ENCODE assay signal across 14 mouse cellular contexts in the genomic region with DNA sequence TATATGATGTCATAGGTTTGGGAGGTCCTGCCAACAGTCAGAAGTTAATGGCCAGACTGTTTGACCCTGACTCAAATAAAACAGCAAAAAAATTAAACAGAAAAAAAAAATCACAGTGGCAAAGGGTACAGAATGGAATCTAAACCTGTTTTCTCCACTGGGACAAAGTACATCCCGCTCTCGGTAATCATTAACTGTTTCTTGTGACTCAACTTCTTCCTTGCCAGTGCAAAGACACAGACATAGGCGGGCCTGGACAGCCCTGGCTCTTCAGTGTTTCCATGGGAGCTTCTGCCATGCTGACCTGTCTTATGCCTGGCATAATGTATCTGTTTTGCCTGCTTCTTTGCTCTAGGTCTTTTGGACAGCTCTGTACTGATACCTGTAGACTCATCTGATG. TPM values are rescaled to one million over a fixed set of nuclear protein-coding genes. Genes with fewer than 3 reads are reported as not detected.
DNase-seq lines count a peak whose midpoint lies in the region; ATAC-seq lines count a peak whose summit lies in the region.
"Had no signal": no experiment of that assay in that cellular context is flagged by ENCODE, and none has a peak within 500 bp of the region (broad histone marks: within the 10 kb centered on the region; RNA-seq: fewer than 3 reads in every experiment).

No protein-coding gene starts in this region.

- WGBS in midbrain, embryonic 11.5 days = 90% methylated on average over 3 of the region's 3 CpGs
- 94% methylated on average over 3 of the region's 3 CpGs for WGBS in midbrain, embryonic 10.5 days
- WGBS in kidney, embryonic 15.5 days = 83% methylated on average over 3 of the region's 3 CpGs
- whole genome bisulfite sequencing in large intestine, adult 2 months = 27% methylated on average over 3 of the region's 3 CpGs

- no peaks in the 10 kb centered on the region for H3K9me3 ChIP-seq in midbrain, embryonic 11.5 days (ENCODE audit: control insufficient read depth, low read length)
- no peaks in the 10 kb centered on the region for H3K9me3 ChIP-seq in midbrain, embryonic 10.5 days (replicated peaks)
- H3K9me3 ChIP-seq in kidney, embryonic 15.5 days (replicated peaks) = no peaks in the 10 kb centered on the region
- H3K9me3 ChIP-seq: hindbrain, embryonic 13.5 days; megakaryocyte, embryonic 14.5 days had no signal

- H3K9ac ChIP-seq in midbrain, embryonic 11.5 days (ENCODE audit: low read length) = no peak overlapping the region
- no peak overlapping the region for H3K9ac ChIP-seq in kidney, embryonic 15.5 days
- H3K9ac ChIP-seq: hindbrain, embryonic 13.5 days; liver, embryonic 14.5 days had no signal

- H3K36me3 ChIP-seq in midbrain, embryonic 11.5 days (ENCODE audit: control insufficient read depth, insufficient read depth, low read length) = no peaks in the 10 kb centered on the region
- H3K36me3 ChIP-seq in midbrain, embryonic 10.5 days = no peaks in the 10 kb centered on the region
- H3K36me3 ChIP-seq in kidney, embryonic 15.5 days = no peaks in the 10 kb centered on the region
- H3K36me3 ChIP-seq: hindbrain, embryonic 13.5 days had no signal

- no peak overlapping the region for H3K4me3 ChIP-seq in midbrain, embryonic 11.5 days (ENCODE audit: low read depth, low read length)
- no peak overlapping the region for H3K4me3 ChIP-seq in midbrain, embryonic 10.5 days
- H3K4me3 ChIP-seq in kidney, embryonic 15.5 days (replicated peaks) = no peak overlapping the region
- H3K4me3 ChIP-seq: hindbrain, embryonic 13.5 days; megakaryocyte, embryonic 14.5 days had no signal

- no peak for ATAC-seq in midbrain, embryonic 11.5 days (ENCODE audit: low FRiP score)
- ATAC-seq in kidney, embryonic 15.5 days (replicated peaks; ENCODE audit: low FRiP score) = no peak

- H3K4me2 ChIP-seq in midbrain, embryonic 11.5 days = no peak overlapping the region
- H3K4me2 ChIP-seq in kidney, embryonic 15.5 days = no peak overlapping the region
- H3K4me2 ChIP-seq: hindbrain, embryonic 13.5 days had no signal

- DNase-seq in midbrain, embryonic 11.5 days (ENCODE audit: low spot score, missing footprints) = peak; percentile 57
- DNase-seq in midbrain, embryonic 10.5 days (ENCODE audit: low spot score) = no peak
- peak; percentile 88 for DNase-seq in large intestine, adult 2 months (ENCODE audit: low read depth, low spot score)
- DNase-seq in layer of hippocampus, adult 8-10 months (ENCODE audit: low spot score in 2 of 2) = no peak
- DNase-seq in Muller cell, postnatal 12 days (ENCODE audit: inconsistent ontology term) = no peak
- DNase-seq in T-cell, adult 2 months (ENCODE audit: low spot score) = no peak
- DNase-seq: cerebellum, postnatal 14 days; gastrocnemius, postnatal 14 days; left cerebral cortex, postnatal 4 days; lung, postnatal 14 days had no signal

- H3K27ac ChIP-seq in midbrain, embryonic 11.5 days (ENCODE audit: low read depth, low read length) = no peak overlapping the region
- no peak overlapping the region for H3K27ac ChIP-seq in midbrain, embryonic 10.5 days (replicated peaks)
- H3K27ac ChIP-seq in kidney, embryonic 15.5 days = 0 out of 2 replicates have a peak overlapping the region, but pooled peaks have one; percentile 51
- H3K27ac ChIP-seq: hindbrain, embryonic 13.5 days; liver, embryonic 14.5 days had no signal

- peaks cover 10% of the 10 kb centered on the region for H3K4me1 ChIP-seq in midbrain, embryonic 11.5 days (ENCODE audit: control insufficient read depth, insufficient read depth, low read length)
- H3K4me1 ChIP-seq in midbrain, embryonic 10.5 days = peaks cover 24% of the 10 kb centered on the region
- peaks cover 30% of the 10 kb centered on the region for H3K4me1 ChIP-seq in kidney, embryonic 15.5 days

- H3K27me3 ChIP-seq in midbrain, embryonic 11.5 days (ENCODE audit: control insufficient read depth, insufficient read depth, low read length) = no peaks in the 10 kb centered on the region
- H3K27me3 ChIP-seq in midbrain, embryonic 10.5 days (ENCODE audit: low read depth, poor library complexity, severe bottlenecking) = no peaks in the 10 kb centered on the region
- no peaks in the 10 kb centered on the region for H3K27me3 ChIP-seq in kidney, embryonic 15.5 days
- H3K27me3 ChIP-seq: hindbrain, embryonic 13.5 days; megakaryocyte, embryonic 14.5 days had no signal

RNA-seq across cellular contexts. Expression of a gene that starts 4.1 kb away (rescaled TPM):
- 217 and 224 TPM in 2 replicates for polyA plus RNA-seq in midbrain, embryonic 11.5 days (2014; fragmentation: Nextera tagmentation; extraction: Ambion mirVana)
- polyA plus RNA-seq in midbrain, embryonic 10.5 days (2016; fragmentation: Nextera tagmentation; extraction: Ambion mirVana) = 229 and 231 TPM in 2 replicates
- 402 and 413 TPM in 2 replicates for polyA plus RNA-seq in kidney, embryonic 15.5 days (2015; fragmentation: Nextera tagmentation; extraction: Ambion mirVana)
- polyA plus RNA-seq in large intestine, adult 2 months (2012; rRNA removed) = 388 and 447 TPM in 2 replicates
- 100 to 1,000 TPM in 2 of 4 experiments, 10 to 100 TPM in 2; 82.1 to 124 (median 98.0) TPM for total RNA-seq in layer of hippocampus, adult 8-10 months (2022)

RNA-seq across cellular contexts. Expression of a gene that starts 4.3 kb away (rescaled TPM):
- polyA plus RNA-seq in midbrain, embryonic 11.5 days (2014; fragmentation: Nextera tagmentation; extraction: Ambion mirVana) = 241 and 244 TPM in 2 replicates
- polyA plus RNA-seq in midbrain, embryonic 10.5 days (2016; fragmentation: Nextera tagmentation; extraction: Ambion mirVana) = 258 and 281 TPM in 2 replicates
- polyA plus RNA-seq in kidney, embryonic 15.5 days (2015; fragmentation: Nextera tagmentation; extraction: Ambion mirVana) = 199 and 203 TPM in 2 replicates
- 25.7 and 27.8 TPM in 2 replicates for polyA plus RNA-seq in large intestine, adult 2 months (2012; rRNA removed)
- total RNA-seq in layer of hippocampus, adult 8-10 months (2022) = 10 to 100 TPM; 36.2 to 37.6 (median 37.0) TPM

RNA-seq across cellular contexts. Expression of a gene that starts 42.2 kb away (rescaled TPM):
- 411 and 428 TPM in 2 replicates for polyA plus RNA-seq in midbrain, embryonic 11.5 days (2014; fragmentation: Nextera tagmentation; extraction: Ambion mirVana)
- 333 and 416 TPM in 2 replicates for polyA plus RNA-seq in midbrain, embryonic 10.5 days (2016; fragmentation: Nextera tagmentation; extraction: Ambion mirVana)
- polyA plus RNA-seq in kidney, embryonic 15.5 days (2015; fragmentation: Nextera tagmentation; extraction: Ambion mirVana) = 1,364 and 1,510 TPM in 2 replicates
- polyA plus RNA-seq in large intestine, adult 2 months (2012; rRNA removed) = 441 and 450 TPM in 2 replicates
- 100 to 1,000 TPM; 259 to 443 (median 324) TPM for total RNA-seq in layer of hippocampus, adult 8-10 months (2022)

Comparison
In these comparisons a context has a peak if more than half of its experiments do, and no peak if none do; other contexts are left out.
1. DNase-seq: peak in midbrain, embryonic 11.5 days (single experiment) and large intestine, adult 2 months (single experiment); none in midbrain, embryonic 10.5 days (single experiment), layer of hippocampus, adult 8-10 months (0 of 2), Muller cell, postnatal 12 days (single experiment) and T-cell, adult 2 months (single experiment).